Mouse (Mus musculus): ENCODE measurements around the gene Arrdc3.

Arrdc3 gene

GRCm38 (mm10) chr13:80921593-80922327 lies 38.6 kb downstream of the Arrdc3 start:
- no peak for DNase-seq

GRCm38 (mm10) chr13:80928187-80928586 lies 45.0 kb downstream of the Arrdc3 start:
- DNase-seq: no peak

- DNase-seq: no peak
Observed at GRCm38 (mm10) chr13:80930030-80930429, 46.8 kb downstream of the Arrdc3 start.

- DNase-seq: peak in 1 of 2 experiments; percentile 17
Observed at GRCm38 (mm10) chr13:80932816-80933402, 49.7 kb downstream of the Arrdc3 start.

- DNase-seq: no peak
Observed at GRCm38 (mm10) chr13:80936426-80936825, 53.2 kb downstream of the Arrdc3 start.

GRCm38 (mm10) chr13:80939228-80939627 lies 56.0 kb downstream of the Arrdc3 start:
- peak; percentile 43 to 76 for DNase-seq

GRCm38 (mm10) chr13:80939866-80940265 lies 56.7 kb downstream of the Arrdc3 start:
- DNase-seq: no peak

GRCm38 (mm10) chr13:80940421-80940820 lies 57.2 kb downstream of the Arrdc3 start:
- DNase-seq: peak; percentile 54 to 61

GRCm38 (mm10) chr13:80940860-80941630 lies 57.9 kb downstream of the Arrdc3 start:
- peak; percentile 90 to 94 for DNase-seq

GRCm38 (mm10) chr13:80944532-80944931 lies 61.3 kb downstream of the Arrdc3 start:
- DNase-seq: no peak
